In genomic region chr2:25924934-25925333, GRCm38 (mm10) we compare ENCODE assay signal across 16 mouse cellular contexts.
"Had no signal": no experiment of that assay in that cellular context is flagged by ENCODE, and none has a peak within 500 bp of the region (broad histone marks: within the 10 kb centered on the region; RNA-seq: fewer than 3 reads in every experiment).

No protein-coding gene starts in this region.

- H3K4me1 ChIP-seq: stomach, embryonic 15.5 days had no signal

- H3K9me3 ChIP-seq: neural tube, embryonic 13.5 days; neural tube, embryonic 15.5 days; stomach, embryonic 15.5 days had no signal

- H3K4me3 ChIP-seq: neural tube, embryonic 13.5 days; neural tube, embryonic 15.5 days; stomach, embryonic 15.5 days had no signal

- H3K27me3 ChIP-seq: neural tube, embryonic 13.5 days; neural tube, embryonic 15.5 days; stomach, embryonic 15.5 days had no signal

- H3K27ac ChIP-seq: neural tube, embryonic 13.5 days; neural tube, embryonic 15.5 days; stomach, embryonic 15.5 days; stomach, postnatal 0 days had no signal

- DNase-seq: retina, postnatal 1 day; right cerebral cortex, adult 18-20 months; right cerebral cortex, postnatal 14 days; right cerebral cortex, postnatal 25 days; right cerebral cortex, postnatal 4 days; spleen, adult 18-20 months; thymus, adult 18-20 months; thymus, adult 2 months; thymus, postnatal 14 days; thymus, postnatal 25 days; thymus, postnatal 36 days; thymus, postnatal 4 days had no signal
